Mouse (Mus musculus) liver (tissue): Measurements from ENCODE around the gene Igfbp2.

Experiments used
- DNase-seq: peaks from one replicate; pipeline ENCODE4 v3.0.0-alpha.2; 2020; ENCODE audit warnings: mixed read lengths

Igfbp2 gene

GRCm38 (mm10) chr1:72815616-72816015, 8.7 kb upstream of the Igfbp2 start:
- DNase-seq, result no peak

- DNase-seq, result no peak
These were observed 4.3 kb upstream of the Igfbp2 start for GRCm38 (mm10) chr1:72819995-72820394.

DNA sequence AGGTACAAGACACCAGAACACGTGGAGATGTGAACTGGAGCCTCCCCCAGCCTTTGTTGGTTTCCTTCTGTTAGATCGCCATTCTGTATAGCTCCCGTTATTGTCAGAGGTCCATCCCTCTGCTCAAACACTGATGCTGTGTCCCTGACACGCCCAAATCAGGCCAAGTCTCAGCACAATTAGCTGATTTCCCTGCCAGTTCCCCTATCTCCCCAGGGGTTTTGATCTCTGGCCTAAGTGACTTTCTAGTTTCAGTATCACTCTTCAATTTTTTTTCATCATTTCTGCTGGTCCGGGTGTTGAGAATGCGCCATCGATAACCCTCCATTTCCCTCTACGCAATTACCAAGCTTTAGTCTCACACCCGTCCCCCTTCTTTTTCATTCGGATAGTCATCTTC, 1.4 kb upstream of the Igfbp2 start:
- no peak for DNase-seq

GRCm38 (mm10) chr1:72824707-72825101, 401 bp downstream of the Igfbp2 start:
- DNase-seq, result no peak

- no peak for DNase-seq
These were observed 983 bp downstream of the Igfbp2 start for GRCm38 (mm10) chr1:72825286-72825685.

DNA sequence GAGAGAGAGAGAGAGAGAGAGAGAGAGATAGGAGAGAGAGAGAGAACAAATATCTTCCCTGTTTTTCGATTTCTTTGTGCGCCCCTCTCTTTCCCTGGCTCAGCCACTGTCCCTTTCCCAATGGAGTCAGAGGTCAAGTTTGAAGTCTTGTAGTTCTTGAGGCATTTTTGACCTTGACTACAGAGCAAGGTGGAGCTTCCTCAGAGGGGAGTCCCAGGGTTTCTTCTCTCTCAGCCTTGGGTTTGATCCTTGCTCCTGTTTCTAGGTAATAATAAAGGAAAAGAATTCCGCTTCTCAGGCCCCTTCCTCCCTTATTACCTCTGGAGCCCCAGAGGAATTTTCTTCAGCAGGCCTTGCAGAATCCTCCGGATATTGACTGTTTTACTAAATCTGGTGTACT, 1.6 kb downstream of the Igfbp2 start:
- no peak for DNase-seq

GRCm38 (mm10) chr1:72826446-72826845, 2.1 kb downstream of the Igfbp2 start:
- no peak for DNase-seq

GRCm38 (mm10) chr1:72826931-72827330, 2.6 kb downstream of the Igfbp2 start:
- no peak for DNase-seq

DNA sequence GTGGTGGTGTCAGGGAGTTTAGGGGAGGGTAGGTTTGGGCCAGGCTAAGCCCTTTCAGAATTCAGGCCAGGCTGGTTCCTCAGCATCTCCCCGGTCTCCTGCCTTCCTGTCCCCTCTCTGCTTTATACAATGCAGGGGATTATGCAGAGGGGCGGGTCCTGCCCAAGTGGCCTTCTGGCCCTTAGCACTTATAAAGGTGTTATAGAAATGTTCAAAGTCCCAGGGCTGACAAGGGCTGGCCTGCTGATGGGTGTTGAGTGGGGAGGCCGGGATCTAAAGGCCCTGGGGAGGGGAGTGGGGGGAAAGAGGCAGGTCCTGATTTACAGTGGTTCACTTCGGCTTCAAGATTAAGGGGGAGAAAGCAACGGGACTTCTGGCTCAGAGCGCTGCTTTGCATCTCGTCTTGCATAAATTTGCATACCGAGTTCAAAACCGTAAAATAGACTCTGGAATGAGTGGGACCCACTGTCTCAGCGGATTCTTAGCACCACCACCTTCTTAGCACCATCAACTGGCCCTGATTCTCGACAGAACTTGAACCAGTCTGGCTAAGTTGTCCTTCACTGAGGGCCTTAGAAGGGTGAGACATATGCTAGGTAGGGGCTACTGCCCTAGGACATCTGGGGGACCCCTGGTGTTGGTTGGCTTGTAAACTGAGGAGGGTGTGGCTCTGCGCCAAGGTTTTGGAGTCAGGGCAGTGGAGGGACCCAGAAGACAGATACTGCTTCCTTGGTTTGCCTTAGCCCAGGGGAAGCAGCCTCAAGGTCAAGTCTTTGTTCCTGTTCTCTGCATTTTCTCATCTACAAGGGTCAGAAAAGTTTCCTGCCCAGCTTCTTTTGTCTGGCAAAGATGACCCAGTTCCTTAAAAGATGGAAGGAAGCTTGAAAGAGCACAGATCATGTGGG, 3.4 kb downstream of the Igfbp2 start:
- DNase-seq, result no peak

DNA sequence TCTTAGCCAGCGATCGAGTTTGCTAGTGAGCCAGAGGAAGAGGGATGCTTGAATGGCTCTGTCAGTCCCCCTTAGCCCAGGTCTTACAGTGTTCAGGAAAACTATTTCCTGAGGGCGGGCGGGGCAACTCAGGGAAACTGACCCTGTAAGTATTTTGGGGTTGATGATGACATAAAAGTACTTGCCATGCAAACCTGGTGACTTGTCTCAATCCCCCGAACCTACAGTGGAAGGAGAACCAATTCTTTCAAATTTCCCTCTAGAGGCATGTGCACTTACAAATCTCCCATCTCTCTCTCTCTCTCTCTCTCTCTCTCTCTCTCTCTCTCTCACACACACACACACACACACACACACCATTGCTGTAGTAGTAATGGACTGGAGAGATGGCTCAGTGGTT, 4.5 kb downstream of the Igfbp2 start:
- no peak for DNase-seq

GRCm38 (mm10) chr1:72830485-72830884, 6.2 kb downstream of the Igfbp2 start:
- no peak for DNase-seq

DNA sequence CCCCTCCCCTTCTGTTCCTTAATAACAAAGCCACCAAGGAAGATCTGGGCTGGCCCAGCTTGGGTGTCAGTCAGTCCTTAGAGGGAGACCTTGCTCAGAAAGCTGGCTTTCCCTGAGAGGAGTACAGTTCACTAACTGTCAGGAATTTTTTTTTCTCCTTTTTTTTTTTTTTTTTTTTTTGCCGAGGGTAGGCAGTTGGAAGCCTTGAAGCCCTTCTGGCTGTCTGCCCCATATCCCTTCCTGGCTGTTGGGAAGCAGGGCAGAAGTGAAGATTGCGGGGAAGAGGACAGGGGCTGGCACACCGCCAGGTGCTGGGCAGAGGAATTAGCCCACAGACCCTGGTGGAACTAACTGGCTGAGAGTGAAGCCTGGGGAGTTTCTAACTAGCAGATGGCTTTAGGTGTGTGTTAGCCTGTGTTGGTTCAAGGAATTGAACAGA, 8.4 kb downstream of the Igfbp2 start:
- no peak for DNase-seq

DNA sequence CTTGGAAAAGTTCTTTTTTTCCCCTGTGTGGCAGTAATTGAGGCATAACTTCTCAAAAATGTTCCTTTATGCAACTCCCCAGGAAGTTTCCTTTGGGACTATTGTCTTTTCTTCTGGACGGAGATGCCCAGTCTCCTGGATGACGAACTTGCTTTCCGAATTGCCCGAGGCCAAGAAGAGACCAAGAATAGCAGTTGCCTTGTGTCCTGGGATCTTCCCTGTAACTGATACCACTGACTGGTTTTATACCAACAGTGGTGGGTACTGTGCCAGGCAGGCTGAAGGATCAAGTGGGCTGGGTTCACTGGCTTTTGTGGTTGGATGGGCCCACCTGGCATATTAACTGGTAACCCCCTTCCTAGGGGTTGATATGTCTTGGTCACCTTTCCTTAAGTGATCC, 9.3 kb downstream of the Igfbp2 start:
- DNase-seq, result no peak

DNA sequence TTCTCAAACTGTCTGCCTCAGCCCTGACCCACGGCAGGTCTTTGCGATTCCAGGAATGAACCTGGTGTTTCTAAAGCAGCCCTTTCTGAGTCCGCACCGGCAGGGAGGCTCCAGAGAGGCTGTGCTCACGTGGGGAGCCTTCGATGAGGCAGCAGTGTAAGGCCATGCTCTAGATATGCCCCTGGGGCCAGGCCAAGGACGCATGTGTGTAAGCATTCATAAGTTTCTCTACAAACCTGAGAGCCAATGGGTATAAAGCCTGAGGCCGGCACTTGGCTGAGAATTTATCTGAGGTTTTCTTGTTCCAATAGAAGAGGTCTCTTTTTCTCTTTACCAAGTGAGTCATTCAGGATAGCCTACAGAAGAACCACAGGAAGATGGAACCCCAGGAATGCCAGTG, 15.1 kb downstream of the Igfbp2 start:
- DNase-seq, result no peak

DNA sequence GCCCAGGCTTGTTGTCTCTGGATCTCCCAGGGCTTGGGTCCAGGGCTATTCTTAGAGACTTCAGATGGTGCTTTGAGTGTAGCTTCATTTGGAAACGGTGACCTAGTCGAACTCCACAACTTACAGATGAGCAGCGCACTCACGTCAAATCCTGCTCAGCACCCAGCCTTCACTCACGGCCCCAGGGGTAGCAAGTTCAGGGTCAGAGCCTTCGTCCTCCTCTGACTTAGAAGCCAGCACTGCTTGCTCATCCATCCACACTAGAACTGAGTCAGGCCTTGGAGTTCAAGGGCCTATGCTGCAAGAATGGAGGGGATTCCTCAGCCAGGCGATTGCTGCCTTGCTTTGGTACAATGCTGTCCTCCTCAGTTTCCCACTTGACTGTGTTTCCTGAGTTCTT, 15.5 kb downstream of the Igfbp2 start:
- DNase-seq, result no peak

- DNase-seq, result no peak
These were observed 18.6 kb downstream of the Igfbp2 start for GRCm38 (mm10) chr1:72842666-72843459.

DNA sequence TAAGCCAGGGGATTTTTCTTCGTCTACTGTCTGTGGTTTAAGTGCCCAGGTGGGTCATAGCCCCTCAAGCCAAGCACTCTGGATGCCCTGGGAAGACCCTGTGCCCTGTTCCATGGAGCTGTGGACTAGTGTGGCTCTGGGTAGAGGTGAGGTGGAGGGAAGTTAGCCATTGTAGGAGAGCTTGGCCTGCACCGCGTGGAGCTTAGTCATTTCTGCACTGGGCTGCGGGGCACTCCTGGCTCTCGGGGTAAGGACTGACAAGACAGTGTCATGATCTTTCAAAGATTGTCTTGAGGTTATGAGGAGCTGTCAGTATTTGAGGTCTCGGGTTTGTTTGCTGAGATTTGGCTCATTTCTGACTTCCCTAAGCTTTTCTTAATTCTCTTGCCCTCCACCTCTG, 20.4 kb downstream of the Igfbp2 start:
- DNase-seq, result no peak

DNA sequence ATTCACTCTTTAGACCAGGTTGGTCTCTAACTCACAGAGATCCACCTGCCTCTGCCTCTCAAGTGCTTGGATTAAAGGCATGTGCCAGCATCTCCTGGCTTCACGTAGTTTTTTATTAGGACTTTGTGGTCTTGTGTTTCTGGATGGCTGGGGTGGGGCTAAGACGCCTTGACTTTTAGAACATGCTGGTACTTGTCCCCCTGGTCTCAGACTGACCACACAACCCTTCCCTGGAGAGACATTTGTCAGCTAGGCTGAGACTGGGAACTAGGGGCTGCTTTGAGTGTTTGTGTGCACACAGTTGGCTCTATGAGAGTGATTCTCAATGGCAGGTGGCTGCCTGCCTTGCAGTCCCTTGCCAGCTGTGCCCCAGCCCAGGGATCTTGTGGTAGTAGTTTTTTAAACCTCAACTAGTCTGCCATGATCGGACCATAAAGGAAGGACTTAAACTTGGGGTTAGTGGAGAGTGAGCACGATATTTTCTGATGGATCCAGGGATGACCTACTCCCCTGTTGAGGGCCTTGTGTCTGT, 23.6 kb downstream of the Igfbp2 start:
- no peak for DNase-seq

DNA sequence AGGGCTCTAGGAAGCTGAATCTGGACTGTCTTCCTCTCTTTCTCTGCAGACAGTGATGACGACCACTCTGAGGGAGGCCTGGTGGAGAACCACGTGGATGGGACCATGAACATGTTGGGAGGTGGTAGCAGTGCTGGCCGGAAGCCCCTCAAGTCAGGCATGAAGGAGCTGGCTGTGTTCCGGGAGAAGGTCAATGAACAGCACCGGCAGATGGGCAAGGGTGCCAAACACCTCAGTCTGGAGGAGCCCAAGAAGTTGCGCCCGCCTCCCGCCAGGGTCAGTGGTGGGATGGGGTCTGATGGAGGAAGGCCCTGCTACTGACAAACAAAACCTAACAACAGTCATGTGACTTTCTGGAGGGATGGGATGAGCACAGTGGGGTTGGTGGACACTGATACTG, 24.7 kb downstream of the Igfbp2 start:
- DNase-seq, result no peak

GRCm38 (mm10) chr1:72853759-72854158, 29.5 kb downstream of the Igfbp2 start:
- DNase-seq, result no peak

- no peak for DNase-seq
These were observed 30.3 kb downstream of the Igfbp2 start for GRCm38 (mm10) chr1:72854337-72855237.

GRCm38 (mm10) chr1:72855729-72856128, 31.4 kb downstream of the Igfbp2 start:
- no peak for DNase-seq
